Mouse (Mus musculus) layer of hippocampus, adult 6 months (tissue): ENCODE results near the gene 4430402I18Rik. TPM values are rescaled to one million over a fixed set of nuclear protein-coding genes. Genes with fewer than 3 reads are reported as not detected.

Experiments used
- long read RNA-seq, 2 experiments: library from polyadenylated mRNA; unstranded; transcript quantifications; one replicate each; pipeline ENCODE4 v2.0.0; 2019 to 2020
- polyA plus RNA-seq: library from polyadenylated mRNA; unstranded; fragments of <200 nt; fragmentation: Nextera tagmentation; gene quantifications from 2 replicates; pipeline ENCODE4 v1.2.3, GENCODE M21; 2021

Gene 4430402I18Rik
- polyA plus RNA-seq, result 6.3 and 7.4 TPM in 2 replicates
- long read RNA-seq, experiment 1, partial matches to known transcripts, result 1 of 15 reads
- long read RNA-seq, experiment 1, other reads (novel, unspliced or antisense), result 13 of 15 reads
- long read RNA-seq, experiment 2, transcript 4430402I18Rik-201 (13 exons, 2,152 nt), result major isoform, 5 of 78 reads
- long read RNA-seq, experiment 2, partial matches to known transcripts, result 2 of 78 reads
- long read RNA-seq, experiment 2, other reads (novel, unspliced or antisense), result 70 of 78 reads

GRCm38 (mm10) chr19:28967652-28968051 is at the start of gene 4430402I18Rik:
Gene 4430402I18Rik (minus strand): TSS chr19:28967800.

GRCm38 (mm10) chr19:28990194-28990589 is 22.6 kb upstream of the 4430402I18Rik start, which contains the start of gene Cdc37l1:
Gene Cdc37l1 (plus strand): TSS chr19:28990352.

GRCm38 (mm10) chr19:28963842-28964551 is 3.6 kb downstream of the 4430402I18Rik start, which contains the start of gene Plpp6:
Gene Plpp6 (plus strand): TSS chr19:28963953.

Other genes starting within 250 kb of the 4430402I18Rik start
- 20.4 and 26.9 TPM in 2 replicates for gene Slc1a1, start 132.8 kb downstream of the 4430402I18Rik start, polyA plus RNA-seq
- gene Plpp6, start 3.8 kb downstream of the 4430402I18Rik start, polyA plus RNA-seq, result 18.1 and 28.9 TPM in 2 replicates
- gene Cdc37l1, start 22.6 kb upstream of the 4430402I18Rik start, polyA plus RNA-seq, result 25.2 and 27.3 TPM in 2 replicates
- 60.5 TPM in 2 replicates for gene Ak3, start 80.2 kb upstream of the 4430402I18Rik start, polyA plus RNA-seq
- 27.4 and 31.1 TPM in 2 replicates for gene Rcl1, start 133.6 kb upstream of the 4430402I18Rik start, polyA plus RNA-seq